Mouse (Mus musculus): ENCODE data around the gene Mycbpap. TPM values are rescaled to one million over a fixed set of nuclear protein-coding genes. Genes with fewer than 3 reads are reported as not detected.

The Mycbpap gene
- total and polyA plus RNA-seq, 3 experiments, result 0.08 to 3.1 (median 1.1) TPM

GRCm38 (mm10) chr11:94538733-94539292 lies 17.3 kb upstream of the Mycbpap start:
- no peak for TF ChIP-seq RCOR1 (conservative IDR thresholded peaks at IDR 0.05; ENCODE audit: low read depth, low read length)
- no peak for TF ChIP-seq MAX (IDR thresholded peaks at IDR 0.05; ENCODE audit: low read length)
- no peak for TF ChIP-seq MAZ (IDR thresholded peaks at IDR 0.05; ENCODE audit: low read depth, low read length)
- TF ChIP-seq CHD2 (IDR thresholded peaks at IDR 0.05; ENCODE audit: low read length), result no peak
- TF ChIP-seq BHLHE40 (IDR thresholded peaks at IDR 0.05; ENCODE audit: low read depth, low read length), result no peak
- TF ChIP-seq ELF1 (IDR thresholded peaks at IDR 0.05; ENCODE audit: low read depth, low read length), result no peak
- dilution Hi-C loops (cut with MboI; ENCODE audit: extremely low pct_ligation_motif_present, extremely low pct_unique_long_range_greater_than_20kb, low sequenced_read_pairs), result no loop called here
- in situ Hi-C loops (cut with MboI; ENCODE audit: low pct_ligation_motif_present, low pct_unique_long_range_greater_than_20kb, low sequenced_read_pairs), result loop anchor here (5.0 kb wide), 1 partner anchor 37 kb away; no protein-coding TSS in a partner anchor
- H3K4me2 ChIP-seq (ENCODE audit: insufficient read depth, low read depth, poor library complexity, severe bottlenecking), result no peak overlapping the region
- H3K9ac ChIP-seq (ENCODE audit: insufficient read depth, low read depth), result no peak overlapping the region
- no peak overlapping the region for H3K4me3 ChIP-seq (replicated peaks in 1 of 3; ENCODE audit: low read depth in 2 of 3, low read length in 2 of 3, poor library complexity in 1 of 3)
- DNase-seq (ENCODE audit: extremely low read depth), result no peak
- peaks cover 0 to 11% of the 10 kb centered on the region in 2 experiments; a peak in 2 of 4 replicates for H3K4me1 ChIP-seq (ENCODE audit: control insufficient read depth in 1 of 2, insufficient read depth in 2 of 2)
- H3K36me3 ChIP-seq (replicated peaks in 1 of 2; ENCODE audit: control insufficient read depth in 1 of 2, insufficient read depth in 1 of 2, low read length in 1 of 2), result peaks cover 3 to 47% of the 10 kb centered on the region in 2 experiments
- H3K27me3 ChIP-seq (replicated peaks), result no peaks in the 10 kb centered on the region
- H3K9me3 ChIP-seq (replicated peaks; ENCODE audit: low read length), result peaks cover 1% of the 10 kb centered on the region
- H3K27ac ChIP-seq (ENCODE audit: insufficient read depth, low read depth), result no peak overlapping the region
- no peaks in the 10 kb centered on the region for H3K79me2 ChIP-seq (replicated peaks; ENCODE audit: control insufficient read depth, extremely low read depth, insufficient read depth, poor library complexity, severe bottlenecking)

DNA sequence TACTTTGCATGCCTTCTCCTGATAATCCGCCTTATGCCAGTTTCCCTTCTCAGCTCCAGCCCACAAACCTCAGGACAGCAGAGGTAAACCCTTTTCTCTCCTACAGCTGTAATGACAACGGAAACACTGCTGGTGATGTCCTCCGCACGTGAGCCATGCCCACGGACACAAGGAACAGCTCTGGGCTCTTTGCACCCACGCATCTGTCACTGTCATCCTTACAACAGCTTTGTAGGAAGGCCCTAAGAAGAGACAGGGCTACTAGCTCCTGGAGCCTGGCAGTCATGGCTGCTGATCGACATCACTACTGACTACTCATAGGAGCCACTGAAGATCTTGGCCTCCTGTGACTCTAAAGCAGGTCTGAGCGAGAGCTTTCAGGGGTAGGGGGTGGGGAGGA lies 11.6 kb upstream of the Mycbpap start:
- no peaks in the 10 kb centered on the region for H3K27me3 ChIP-seq (replicated peaks)
- H3K9me3 ChIP-seq (replicated peaks; ENCODE audit: low read length), result peaks cover 1% of the 10 kb centered on the region
- no peaks in the 10 kb centered on the region for H3K79me2 ChIP-seq (replicated peaks; ENCODE audit: control insufficient read depth, extremely low read depth, insufficient read depth, poor library complexity, severe bottlenecking)
- TF ChIP-seq ZNF384 (IDR thresholded peaks at IDR 0.05; ENCODE audit: low read depth, low read length) (no peak), BHLHE40 (IDR thresholded peaks at IDR 0.05; ENCODE audit: low read depth, low read length) (0 out of 2 replicates have a peak, but pooled peaks have one; percentile 30)
- H3K4me1 ChIP-seq (ENCODE audit: control insufficient read depth in 1 of 2, insufficient read depth in 2 of 2), result no peaks in the 10 kb centered on the region
- DNase-seq (ENCODE audit: extremely low read depth), result no peak
- no peak overlapping the region for H3K4me3 ChIP-seq (replicated peaks in 1 of 3; ENCODE audit: low read depth in 2 of 3, low read length in 2 of 3, poor library complexity in 1 of 3)
- no peak overlapping the region for H3K4me2 ChIP-seq (ENCODE audit: insufficient read depth, low read depth, poor library complexity, severe bottlenecking)
- peaks cover 0 to 9% of the 10 kb centered on the region in 2 experiments for H3K36me3 ChIP-seq (replicated peaks in 1 of 2; ENCODE audit: control insufficient read depth in 1 of 2, insufficient read depth in 1 of 2, low read length in 1 of 2)
- dilution Hi-C loops (cut with MboI; ENCODE audit: extremely low pct_ligation_motif_present, extremely low pct_unique_long_range_greater_than_20kb, low sequenced_read_pairs) (no loop called here), in situ Hi-C loops (cut with MboI; ENCODE audit: low pct_ligation_motif_present, low pct_unique_long_range_greater_than_20kb, low sequenced_read_pairs) (no loop called here)
- no peak overlapping the region for H3K9ac ChIP-seq (ENCODE audit: insufficient read depth, low read depth)
- no peak overlapping the region for H3K27ac ChIP-seq (ENCODE audit: insufficient read depth, low read depth)

GRCm38 (mm10) chr11:94528879-94529278 lies 7.3 kb upstream of the Mycbpap start:
- TF ChIP-seq RAD21 (IDR thresholded peaks at IDR 0.05; ENCODE audit: low read depth, low read length), result no peak
- TF ChIP-seq UBTF (IDR thresholded peaks at IDR 0.05; ENCODE audit: low read depth, low read length), result no peak
- no peak for TF ChIP-seq CHD1 (IDR thresholded peaks at IDR 0.05; ENCODE audit: low read depth, low read length)
- peak; percentile 71 for TF ChIP-seq ZNF384 (IDR thresholded peaks at IDR 0.05; ENCODE audit: low read depth, low read length)
- no peak for TF ChIP-seq USF1 (IDR thresholded peaks at IDR 0.05; ENCODE audit: low read depth, low read length)
- TF ChIP-seq NELFE (IDR thresholded peaks at IDR 0.05; ENCODE audit: low read depth, low read length), result no peak
- no peak for TF ChIP-seq TBP (conservative IDR thresholded peaks at IDR 0.05; ENCODE audit: low read depth, low read length)
- no peak for TF ChIP-seq E2F4 (IDR thresholded peaks at IDR 0.05; ENCODE audit: insufficient replicate concordance, low read depth, low read length)
- Histone ChIP-seq H3K4me2 (ENCODE audit: insufficient read depth, low read depth, poor library complexity, severe bottlenecking) (no peak overlapping the region), H3K27ac (ENCODE audit: insufficient read depth, low read depth) (no peak overlapping the region), H3K9ac (ENCODE audit: insufficient read depth, low read depth) (no peak overlapping the region), H3K4me3 (replicated peaks in 1 of 3; ENCODE audit: low read depth in 2 of 3, low read length in 2 of 3, poor library complexity in 1 of 3) (no peak overlapping the region), H3K9me3 (replicated peaks; ENCODE audit: low read length) (no peaks in the 10 kb centered on the region), H3K4me1 (ENCODE audit: control insufficient read depth in 1 of 2, insufficient read depth in 2 of 2) (peaks cover 5 to 16% of the 10 kb centered on the region in 2 experiments), H3K79me2 (replicated peaks; ENCODE audit: control insufficient read depth, extremely low read depth, insufficient read depth, poor library complexity, severe bottlenecking) (no peaks in the 10 kb centered on the region), H3K36me3 (replicated peaks in 1 of 2; ENCODE audit: control insufficient read depth in 1 of 2, insufficient read depth in 1 of 2, low read length in 1 of 2) (no peaks in the 10 kb centered on the region), H3K27me3 (replicated peaks) (no peaks in the 10 kb centered on the region)
- in situ Hi-C loops (cut with MboI; ENCODE audit: low pct_ligation_motif_present, low pct_unique_long_range_greater_than_20kb, low sequenced_read_pairs), result no loop called here
- dilution Hi-C loops (cut with MboI; ENCODE audit: extremely low pct_ligation_motif_present, extremely low pct_unique_long_range_greater_than_20kb, low sequenced_read_pairs), result no loop called here
- no peak for DNase-seq (ENCODE audit: extremely low read depth)

Measured in CH12.LX (cell line).